ENCODE assay signal across 27 mouse cellular contexts in the genomic region with DNA sequence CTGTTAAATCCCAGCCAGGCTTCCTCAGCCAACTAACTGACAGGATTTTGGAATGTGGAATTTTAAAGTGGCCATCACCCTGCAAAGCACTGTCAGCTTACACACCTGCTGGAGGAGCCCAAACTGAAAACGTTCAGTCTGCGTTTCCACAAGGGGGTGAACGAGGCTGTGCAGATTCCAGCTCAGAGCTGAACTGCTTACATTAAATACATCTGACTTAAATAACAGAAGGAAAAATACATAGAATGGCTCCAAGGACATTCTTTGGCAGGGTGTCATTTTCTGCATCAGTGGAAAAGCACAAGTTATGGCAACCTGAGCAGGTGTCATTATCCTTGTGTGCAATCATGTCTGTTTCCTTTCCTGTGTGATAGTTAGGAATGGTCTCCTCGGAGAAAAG. TPM values are rescaled to one million over a fixed set of nuclear protein-coding genes. Genes with fewer than 3 reads are reported as not detected.
"Had no signal": no experiment of that assay in that cellular context is flagged by ENCODE, and none has a peak within 500 bp of the region (broad histone marks: within the 10 kb centered on the region; RNA-seq: fewer than 3 reads in every experiment).

No protein-coding gene starts in this region.

- H3K9ac ChIP-seq: heart, embryonic 12.5 days; hindbrain, embryonic 13.5 days; hindbrain, embryonic 15.5 days; intestine, embryonic 15.5 days; limb, embryonic 12.5 days; liver, embryonic 13.5 days had no signal

- H3K4me1 ChIP-seq: heart, embryonic 10.5 days; hindbrain, embryonic 10.5 days; hindbrain, embryonic 13.5 days; hindbrain, embryonic 15.5 days; liver, embryonic 13.5 days had no signal

- H3K27me3 ChIP-seq: heart, embryonic 12.5 days; hindbrain, embryonic 13.5 days; hindbrain, embryonic 15.5 days; intestine, embryonic 15.5 days; limb, embryonic 12.5 days; liver, embryonic 13.5 days had no signal

- ATAC-seq: inflammation-experienced regulatory T-cells, adult 6 months; intestine, embryonic 15.5 days; intestine, postnatal 0 days had no signal

- DNase-seq: gastrocnemius, adult 2 months; gastrocnemius, postnatal 10 days; gastrocnemius, postnatal 25 days; heart, adult 18-20 months; heart, postnatal 10 days; heart, postnatal 4 days; kidney, adult 18-20 months; kidney, adult 8-10 months; kidney, postnatal 10 days; kidney, postnatal 25 days; kidney, postnatal 4 days; liver; liver, embryonic 13.5 days had no signal

- H3K9me3 ChIP-seq: heart, embryonic 10.5 days; heart, embryonic 12.5 days; hindbrain, embryonic 10.5 days; hindbrain, embryonic 13.5 days; hindbrain, embryonic 15.5 days; intestine, embryonic 15.5 days; limb, embryonic 10.5 days; limb, embryonic 12.5 days; liver, embryonic 13.5 days had no signal

- H3K27ac ChIP-seq: gastrocnemius, adult 2 months; heart, embryonic 10.5 days; hindbrain, embryonic 10.5 days; hindbrain, embryonic 13.5 days; hindbrain, embryonic 15.5 days; intestine, embryonic 15.5 days; layer of hippocampus, adult 2 months; left cerebral cortex, adult 2 months; limb, embryonic 10.5 days; limb, embryonic 12.5 days; liver, embryonic 13.5 days had no signal

- H3K36me3 ChIP-seq: heart, embryonic 10.5 days; heart, embryonic 12.5 days; hindbrain, embryonic 10.5 days; hindbrain, embryonic 13.5 days; hindbrain, embryonic 15.5 days; intestine, embryonic 15.5 days; limb, embryonic 10.5 days; limb, embryonic 12.5 days; liver, embryonic 13.5 days had no signal

- H3K4me2 ChIP-seq: heart, embryonic 12.5 days; hindbrain, embryonic 13.5 days; hindbrain, embryonic 15.5 days; intestine, embryonic 15.5 days; limb, embryonic 12.5 days; liver, embryonic 11.5 days; liver, embryonic 13.5 days had no signal

- H3K4me3 ChIP-seq: gastrocnemius, adult 2 months; heart, embryonic 10.5 days; heart, embryonic 12.5 days; hindbrain, embryonic 10.5 days; hindbrain, embryonic 13.5 days; hindbrain, embryonic 15.5 days; intestine, embryonic 15.5 days; layer of hippocampus, adult 2 months; left cerebral cortex, adult 2 months; limb, embryonic 10.5 days; limb, embryonic 12.5 days; liver, embryonic 13.5 days had no signal

RNA-seq across cellular contexts. Expression of a gene that starts 44.7 kb away (rescaled TPM):
- total RNA-seq: granulocyte monocyte progenitor cell, adult 5-6 weeks had no signal
- polyA plus RNA-seq: inflammation-experienced regulatory T-cells, adult 6 months had no signal

RNA-seq across cellular contexts. Expression of a gene that starts 55.8 kb away (rescaled TPM):
- total RNA-seq: granulocyte monocyte progenitor cell, adult 5-6 weeks had no signal
